Mouse (Mus musculus): ENCODE measurements at regions not wholly inside any gene's neighbourhood (a gene's known extent, or its start where the extent isn't known, plus 50 kb on each side); places are given as distances from the start of the nearest gene placed in this dataset.

GRCm38 (mm10) chr12:27500516-27500915 is 158.1 kb upstream of the Sox11 start:
- TF ChIP-seq CTCF (IDR thresholded peaks at IDR 0.05; ENCODE audit: extremely low read depth, insufficient read length, insufficient replicate concordance, low read depth, low read length), result no peak
- no peak for TF ChIP-seq POLR2A (IDR thresholded peaks at IDR 0.05; ENCODE audit: low read depth, low read length)

All from small intestine, adult 2 months (tissue).